Mouse (Mus musculus): ENCODE measurements around the gene Sycp2l. TPM values are rescaled to one million over a fixed set of nuclear protein-coding genes. Genes with fewer than 3 reads are reported as not detected.
A peak's percentile ranks its signal among the peaks of the same experiment; 100 is the strongest.

Sycp2l gene
- total RNA-seq, 1 experiment = 2.0 TPM

GRCm38 (mm10) chr13:41145433-41145970 lies 31.4 kb downstream of the Sycp2l start:
- TF ChIP-seq HCFC1 (IDR thresholded peaks at IDR 0.05; ENCODE audit: borderline replicate concordance, insufficient read depth, low read length) = no peak
- peak; percentile 98 for TF ChIP-seq ZNF384 (IDR thresholded peaks at IDR 0.05; ENCODE audit: low read depth, low read length)
- TF ChIP-seq MAFK (IDR thresholded peaks at IDR 0.05; ENCODE audit: insufficient read depth, low read depth, low read length) = 0 out of 2 replicates have a peak, but pooled peaks have one; percentile 14
- no peak for TF ChIP-seq ZC3H11A (IDR thresholded peaks at IDR 0.05; ENCODE audit: borderline replicate concordance, low read depth, low read length)
- no peak for TF ChIP-seq CHD2 (IDR thresholded peaks at IDR 0.05; ENCODE audit: low read depth, low read length)
- H3K36me3 ChIP-seq (ENCODE audit: control insufficient read depth, insufficient read depth, low read length, poor library complexity, severe bottlenecking) = no peaks in the 10 kb centered on the region
- peaks cover 4 to 16% of the 10 kb centered on the region in 2 experiments for H3K4me1 ChIP-seq (ENCODE audit: control insufficient read depth in 2 of 2, insufficient read depth in 2 of 2, low read length in 2 of 2, poor library complexity in 1 of 2)
- in situ Hi-C loops (cut with MboI; ENCODE audit: low sequenced_read_pairs in 2 of 2, unreplicated experiment in 2 of 2) = no loop called here
- peak overlapping the region; percentile 80 for H3K27ac ChIP-seq (ENCODE audit: insufficient read depth, low read depth, low read length, poor library complexity, severe bottlenecking)
- H3K9ac ChIP-seq (ENCODE audit: insufficient read depth, low read depth, low read length, poor library complexity, severe bottlenecking) = no peak overlapping the region
- peak; percentile 86 for DNase-seq (ENCODE audit: low read depth, low spot score)
- H3K9me3 ChIP-seq (ENCODE audit: control insufficient read depth, insufficient read depth, low read depth, low read length) = no peaks in the 10 kb centered on the region
- H3K4me3 ChIP-seq (ENCODE audit: insufficient read depth in 1 of 2, low read depth in 1 of 2, low read length in 2 of 2, poor library complexity in 1 of 2, severe bottlenecking in 1 of 2) = 0 out of 4 replicates have a peak overlapping the region, but pooled peaks of 1 of the 2 experiments have one; percentile 5

- no peaks in the 10 kb centered on the region for H3K9me3 ChIP-seq (ENCODE audit: control insufficient read depth, insufficient read depth, low read depth, low read length)
- peak; percentile 41; the same call in 1 of the 2 replicates for TF ChIP-seq ZC3H11A (IDR thresholded peaks at IDR 0.05; ENCODE audit: borderline replicate concordance, low read depth, low read length)
- TF ChIP-seq ZNF384 (IDR thresholded peaks at IDR 0.05; ENCODE audit: low read depth, low read length) = no peak
- peaks cover 4 to 16% of the 10 kb centered on the region in 2 experiments for H3K4me1 ChIP-seq (ENCODE audit: control insufficient read depth in 2 of 2, insufficient read depth in 2 of 2, low read length in 2 of 2, poor library complexity in 1 of 2)
- peak; percentile 91 for DNase-seq (ENCODE audit: low read depth, low spot score)
- peak overlapping the region in 1 of 2 experiments; percentile 27; a peak in 2 of 4 replicates for H3K4me3 ChIP-seq (ENCODE audit: insufficient read depth in 1 of 2, low read depth in 1 of 2, low read length in 2 of 2, poor library complexity in 1 of 2, severe bottlenecking in 1 of 2)
- no peaks in the 10 kb centered on the region for H3K36me3 ChIP-seq (ENCODE audit: control insufficient read depth, insufficient read depth, low read length, poor library complexity, severe bottlenecking)
- H3K27ac ChIP-seq (ENCODE audit: insufficient read depth, low read depth, low read length, poor library complexity, severe bottlenecking) = no peak overlapping the region; the same call in 1 of the 2 replicates
- in situ Hi-C loops (cut with MboI; ENCODE audit: low sequenced_read_pairs in 2 of 2, unreplicated experiment in 2 of 2) = no loop called here
- no peak overlapping the region for H3K9ac ChIP-seq (ENCODE audit: insufficient read depth, low read depth, low read length, poor library complexity, severe bottlenecking)
Measured at GRCm38 (mm10) chr13:41146271-41146670, 32.2 kb downstream of the Sycp2l start.

DNA sequence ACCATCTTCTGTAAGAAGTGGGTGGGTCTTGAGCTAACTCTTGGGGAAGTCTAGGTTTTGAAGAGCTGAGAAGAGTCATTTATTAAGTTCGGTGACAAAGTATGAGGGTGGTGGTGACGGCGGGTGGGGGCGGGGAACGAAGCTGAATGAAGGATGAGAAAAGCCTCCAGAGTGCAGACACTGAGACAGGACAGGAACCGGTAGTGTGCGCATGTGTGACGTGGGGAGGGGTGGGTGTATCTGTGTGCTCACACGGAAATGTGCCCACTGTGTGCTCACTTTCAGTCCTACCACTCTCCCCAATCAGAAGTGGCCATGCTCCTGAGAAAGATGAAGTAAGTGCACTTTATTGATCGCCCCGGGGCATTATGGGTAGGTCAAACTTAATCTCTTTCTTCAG lies 39.0 kb downstream of the Sycp2l start:
- in situ Hi-C loops (cut with MboI; ENCODE audit: low sequenced_read_pairs in 2 of 2, unreplicated experiment in 2 of 2) = no loop called here
- Histone ChIP-seq H3K9me3 (ENCODE audit: control insufficient read depth, insufficient read depth, low read depth, low read length) (no peaks in the 10 kb centered on the region), H3K9ac (ENCODE audit: insufficient read depth, low read depth, low read length, poor library complexity, severe bottlenecking) (no peak overlapping the region), H3K27ac (ENCODE audit: insufficient read depth, low read depth, low read length, poor library complexity, severe bottlenecking) (no peak overlapping the region), H3K36me3 (ENCODE audit: control insufficient read depth, insufficient read depth, low read length, poor library complexity, severe bottlenecking) (no peaks in the 10 kb centered on the region), H3K4me3 (ENCODE audit: insufficient read depth in 1 of 2, low read depth in 1 of 2, low read length in 2 of 2, poor library complexity in 1 of 2, severe bottlenecking in 1 of 2) (peak overlapping the region; percentile 29 to 35; a peak in 2 of 4 replicates), H3K4me1 (ENCODE audit: control insufficient read depth in 2 of 2, insufficient read depth in 2 of 2, low read length in 2 of 2, poor library complexity in 1 of 2) (peaks cover 3 to 5% of the 10 kb centered on the region in 2 experiments; a peak in 3 of 4 replicates)
- TF ChIP-seq CHD2 (IDR thresholded peaks at IDR 0.05; ENCODE audit: low read depth, low read length) (no peak), ZC3H11A (IDR thresholded peaks at IDR 0.05; ENCODE audit: borderline replicate concordance, low read depth, low read length) (no peak), HCFC1 (IDR thresholded peaks at IDR 0.05; ENCODE audit: borderline replicate concordance, insufficient read depth, low read length) (no peak), ZNF384 (IDR thresholded peaks at IDR 0.05; ENCODE audit: low read depth, low read length) (no peak), MAFK (IDR thresholded peaks at IDR 0.05; ENCODE audit: insufficient read depth, low read depth, low read length) (no peak)
- no peak for DNase-seq (ENCODE audit: low read depth, low spot score)

DNA sequence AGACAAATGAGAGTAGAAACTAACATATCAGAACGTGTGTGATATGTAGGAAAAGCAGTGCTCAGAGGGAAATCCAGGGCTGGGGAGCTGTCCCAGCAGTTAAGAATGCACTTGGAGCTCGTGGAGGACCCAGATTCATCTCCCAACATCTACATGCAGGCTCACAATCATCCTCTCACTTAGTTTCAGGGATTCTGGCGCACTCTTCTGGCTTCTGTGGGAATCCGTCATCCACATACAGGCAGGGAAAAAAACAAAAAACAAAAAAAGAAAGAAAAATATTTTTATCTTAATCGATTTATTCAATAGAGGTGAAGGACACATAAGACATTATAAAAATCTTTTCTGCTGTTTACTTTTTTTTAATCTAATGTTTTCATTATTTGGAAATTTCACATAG lies 44.3 kb downstream of the Sycp2l start:
- H3K9me3 ChIP-seq (ENCODE audit: control insufficient read depth, insufficient read depth, low read depth, low read length) = no peaks in the 10 kb centered on the region
- no peak overlapping the region for H3K27ac ChIP-seq (ENCODE audit: insufficient read depth, low read depth, low read length, poor library complexity, severe bottlenecking)
- TF ChIP-seq MAFK (IDR thresholded peaks at IDR 0.05; ENCODE audit: insufficient read depth, low read depth, low read length) (no peak), ZC3H11A (IDR thresholded peaks at IDR 0.05; ENCODE audit: borderline replicate concordance, low read depth, low read length) (no peak), CHD2 (IDR thresholded peaks at IDR 0.05; ENCODE audit: low read depth, low read length) (no peak), ZNF384 (IDR thresholded peaks at IDR 0.05; ENCODE audit: low read depth, low read length) (no peak), HCFC1 (IDR thresholded peaks at IDR 0.05; ENCODE audit: borderline replicate concordance, insufficient read depth, low read length) (no peak)
- no peak overlapping the region for H3K9ac ChIP-seq (ENCODE audit: insufficient read depth, low read depth, low read length, poor library complexity, severe bottlenecking)
- H3K4me3 ChIP-seq (ENCODE audit: insufficient read depth in 1 of 2, low read depth in 1 of 2, low read length in 2 of 2, poor library complexity in 1 of 2, severe bottlenecking in 1 of 2) = no peak overlapping the region
- no peak for DNase-seq (ENCODE audit: low read depth, low spot score)
- H3K4me1 ChIP-seq (ENCODE audit: control insufficient read depth in 2 of 2, insufficient read depth in 2 of 2, low read length in 2 of 2, poor library complexity in 1 of 2) = no peaks in the 10 kb centered on the region
- no peaks in the 10 kb centered on the region for H3K36me3 ChIP-seq (ENCODE audit: control insufficient read depth, insufficient read depth, low read length, poor library complexity, severe bottlenecking)
- in situ Hi-C loops (cut with MboI; ENCODE audit: low sequenced_read_pairs in 2 of 2, unreplicated experiment in 2 of 2) = no loop called here

Measured in ES-E14 (cell line).